Mouse (Mus musculus): ENCODE results near the gene Sfxn5.

DNA sequence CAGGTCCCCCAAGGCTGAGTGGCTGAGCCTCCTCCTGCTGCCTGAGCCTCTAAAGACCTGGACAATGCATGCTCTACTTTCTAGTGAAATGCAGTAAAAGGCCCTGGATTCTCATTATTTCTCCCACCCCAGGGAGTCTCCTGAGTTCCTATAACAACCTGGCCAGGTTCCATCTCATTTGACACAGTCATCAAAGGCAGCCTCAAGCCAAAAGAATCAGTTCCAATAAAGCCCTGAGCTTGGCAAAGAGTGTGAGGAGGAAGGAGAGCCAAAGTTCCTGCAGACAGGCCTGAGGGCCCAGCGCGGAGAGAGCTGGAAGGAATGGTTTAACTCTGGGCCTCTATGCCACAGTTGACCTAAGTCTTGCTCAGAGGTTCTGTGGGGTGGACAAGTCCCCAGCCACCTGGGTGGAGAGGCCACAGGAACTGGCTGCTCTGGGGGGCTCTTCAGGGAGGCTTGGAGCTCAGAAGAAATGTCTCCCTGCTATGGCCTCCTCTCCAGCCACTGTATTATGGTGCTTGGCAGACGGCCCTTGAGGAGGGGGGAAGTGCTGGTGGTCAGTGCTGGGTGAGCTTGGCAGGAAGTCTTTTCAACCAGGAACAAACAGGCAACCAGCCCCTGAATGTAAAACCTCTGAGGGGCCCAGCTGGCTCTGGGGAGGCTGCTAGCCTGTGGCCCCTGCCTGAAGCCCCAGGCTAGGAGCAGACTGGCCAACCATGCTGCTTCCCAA, 30.7 kb downstream of the Sfxn5 start:
- TF ChIP-seq POLR2A (IDR thresholded peaks at IDR 0.05; ENCODE audit: insufficient read length, low read depth): no peak
- TF ChIP-seq USF1 (IDR thresholded peaks at IDR 0.05; ENCODE audit: low read depth): no peak
- no peak for TF ChIP-seq POLR2AphosphoS2 (IDR thresholded peaks at IDR 0.05; ENCODE audit: insufficient read length, low read depth)
- no peak for TF ChIP-seq TCF12 (IDR thresholded peaks at IDR 0.05; ENCODE audit: insufficient read depth, poor library complexity, severe bottlenecking)
- no peak for TF ChIP-seq E2F4 (IDR thresholded peaks at IDR 0.05; ENCODE audit: insufficient read depth)
- no peak for TF ChIP-seq MAX (IDR thresholded peaks at IDR 0.05; ENCODE audit: low read depth)
- TF ChIP-seq REST (IDR thresholded peaks at IDR 0.05; ENCODE audit: insufficient read depth, insufficient read length): no peak
- no peak for TF ChIP-seq CEBPB (IDR thresholded peaks at IDR 0.05; ENCODE audit: insufficient read depth, poor library complexity, severe bottlenecking)
- no peak for TF ChIP-seq MYOD1 (IDR thresholded peaks at IDR 0.05; ENCODE audit: control insufficient read depth in 1 of 3, insufficient read length in 2 of 3, low read depth in 2 of 3)
- no peak for TF ChIP-seq MYOG (IDR thresholded peaks at IDR 0.05; ENCODE audit: control insufficient read depth in 1 of 3, insufficient read depth in 1 of 3, insufficient read length in 2 of 3, low read depth in 2 of 3)
- no peak for TF ChIP-seq SRF (IDR thresholded peaks at IDR 0.05; ENCODE audit: control insufficient read depth, insufficient read length, low read depth)
